Mouse (Mus musculus) liver, embryonic 14.5 days (tissue): ENCODE results near the gene Fam43b. TPM values are rescaled to one million over a fixed set of nuclear protein-coding genes. Genes with fewer than 3 reads are reported as not detected.

ENCODE experiments used
- ATAC-seq: fragments of 200-750 bp; cut with Nextera tagmentation; 2 replicates; pipeline ENCODE4 v1.8.0; 2017; ENCODE audit warnings: moderate number of reproducible peaks, mild to moderate bottlenecking, moderate library complexity; ENCODE audit not compliant: insufficient read depth
- DNase-seq, 3 experiments: peaks; one replicate each; pipeline ENCODE4 v3.0.0-alpha.2; 2012 to 2013; ENCODE audit warnings: low read depth in 3 of 3, low spot score in 3 of 3
- H3K27ac ChIP-seq: fragments of 300-500 bp; sonication (generic); 2 replicates; pipeline ENCODE4 v1.5.1; 2014; ENCODE audit warnings: moderate library complexity, mild to moderate bottlenecking, control low read depth, inconsistent platforms
- H3K27me3 ChIP-seq: fragments of 300-500 bp; sonication (generic); 2 replicates; pipeline ENCODE4 v1.6.1; 2014; ENCODE audit warnings: mild to moderate bottlenecking, low read length, moderate library complexity; ENCODE audit not compliant: control insufficient read depth, insufficient read depth
- H3K36me3 ChIP-seq: fragments of 300-500 bp; sonication (generic); replicated peaks from 2 replicates; pipeline ENCODE4 v1.6.1; 2014; ENCODE audit warnings: low read depth; ENCODE audit not compliant: control insufficient read depth, insufficient read depth
- H3K4me1 ChIP-seq, 2 experiments: fragments of 200-500 bp in 1 of 2; fragments of 300-500 bp in 1 of 2; sonication (generic) in 1 of 2; replicated peaks; 2 replicates each; pipeline ENCODE4 v1.6.1; 2012 to 2014; ENCODE audit warnings: antibody characterized with exemption in 1 of 2, inconsistent platforms in 1 of 2, low read length in 1 of 2; ENCODE audit not compliant: control insufficient read depth in 2 of 2, insufficient read depth in 2 of 2
- H3K4me2 ChIP-seq: fragments of 300-500 bp; sonication (generic); 2 replicates; pipeline ENCODE4 v1.6.1; 2014; ENCODE audit warnings: low read depth, mild to moderate bottlenecking, control low read depth, moderate library complexity
- H3K4me3 ChIP-seq, 2 experiments: fragments of 200-500 bp in 1 of 2; fragments of 300-500 bp in 1 of 2; sonication (generic) in 1 of 2; 2 replicates each; pipeline ENCODE4 v1.5.1; 2012 to 2014; ENCODE audit warnings: low read depth in 2 of 2, low read length in 2 of 2, mild to moderate bottlenecking in 2 of 2, control low read depth in 1 of 2, inconsistent platforms in 1 of 2, moderate library complexity in 1 of 2; ENCODE audit not compliant: insufficient read depth in 1 of 2
- H3K9ac ChIP-seq: fragments of 300-500 bp; sonication (generic); replicated peaks from 2 replicates; pipeline ENCODE4 v1.6.1; 2014; ENCODE audit warnings: mild to moderate bottlenecking, control low read depth, moderate library complexity
- H3K9me3 ChIP-seq: fragments of 300-500 bp; sonication (generic); 2 replicates; pipeline ENCODE4 v1.6.1; 2016; ENCODE audit warnings: low read length, mixed read lengths; ENCODE audit not compliant: control insufficient read depth
- CTCF ChIP-seq: IDR thresholded peaks from 2 replicates; pipeline ENCODE4 v1.5.1; 2016; ENCODE audit warnings: antibody characterized with exemption, low read depth, control low read depth
- EP300 ChIP-seq: IDR thresholded peaks from 2 replicates; pipeline ENCODE4 v1.6.1; 2016; ENCODE audit warnings: antibody characterized with exemption, low read depth
- WGBS: fragments of 180-500 bp; shearing (Covaris S2); extraction: QIAGEN DNeasy Blood & Tissue Kit; methylation state at CpG from one replicate; pipeline ENCODE4 v1.1.7; 2014; ENCODE audit not compliant: insufficient replicate concordance; 5-methylcytosine and 5-hydroxymethylcytosine counted together
- polyA plus RNA-seq, 2 experiments: library from polyadenylated mRNA; depleted of rRNA in 1 of 2; stranded (reverse) in 1 of 2; unstranded in 1 of 2; fragments of >200 nt; fragmentation: Nextera tagmentation in 1 of 2; extraction: Ambion mirVana in 1 of 2; gene quantifications; 2 replicates each; pipeline versions ENCODE4 v1.2.1 to v1.2.3; 2012 to 2014

Fam43b gene
- not detected in 2 replicates for polyA plus RNA-seq (2012; rRNA removed)
- not detected in 2 replicates for polyA plus RNA-seq (2014; fragmentation: Nextera tagmentation; extraction: Ambion mirVana)

DNA sequence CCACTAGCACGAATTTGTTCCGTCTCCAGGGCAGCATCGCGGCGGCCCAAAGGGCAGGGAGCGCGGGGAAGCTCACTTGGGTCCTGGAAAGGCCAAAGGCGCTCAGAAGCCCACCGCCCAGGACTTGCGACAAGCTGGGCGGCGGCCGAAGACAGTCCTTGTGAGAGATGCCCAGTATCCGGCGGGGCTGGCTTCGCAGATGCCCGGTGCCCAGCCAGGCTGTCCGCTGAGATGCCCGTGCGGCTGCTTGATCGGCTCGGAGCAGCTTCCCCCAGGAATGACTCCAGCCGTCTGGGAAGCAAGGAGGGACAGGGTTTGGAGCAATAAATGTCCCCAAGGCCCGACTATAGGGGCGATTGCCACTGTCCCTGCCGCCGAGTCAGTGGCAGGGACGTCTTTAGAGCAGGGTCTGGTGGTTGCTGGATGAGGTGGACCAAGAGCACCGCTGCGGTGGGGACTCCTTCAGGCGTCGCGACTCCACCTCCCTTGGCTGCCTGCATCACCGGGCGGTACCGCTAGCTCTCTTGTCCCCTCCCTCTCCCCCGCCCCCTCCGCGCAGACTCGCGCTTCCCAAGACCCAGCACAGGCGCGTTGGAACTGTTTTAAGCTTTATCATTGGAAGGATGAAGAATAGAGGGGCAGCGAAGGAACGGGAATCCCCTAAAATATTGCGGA lies at the start of gene Fam43b:
TSS of gene Fam43b (minus strand) at position 558 of the 675 bp plus-strand sequence.
- Histone ChIP-seq H3K27me3 (peaks cover 39% of the 10 kb centered on the region), H3K4me1 (no peaks in the 10 kb centered on the region), H3K27ac (no peak within 1 kb of the TSS), H3K36me3 (no peaks in the 10 kb centered on the region), H3K4me3 (no peak within 1 kb of the TSS), H3K9me3 (no peaks in the 10 kb centered on the region), H3K4me2 (no peak within 1 kb of the TSS), H3K9ac (no peak within 1 kb of the TSS)
- ATAC-seq (no peak), DNase-seq (no peak)
- 2% methylated on average over 46 of the region's 46 CpGs for WGBS
- TF ChIP-seq CTCF (no peak), EP300 (no peak)

GRCm38 (mm10) chr4:138444941-138445340 lies 48.6 kb upstream of the Fam43b start:
- H3K9me3 ChIP-seq: no peaks in the 10 kb centered on the region
- H3K36me3 ChIP-seq: peaks cover 6% of the 10 kb centered on the region
- TF ChIP-seq EP300 (no peak), CTCF (no peak)
- H3K27ac ChIP-seq: no peak overlapping the region
- no peaks in the 10 kb centered on the region for H3K4me1 ChIP-seq
- H3K4me2 ChIP-seq: no peak overlapping the region
- WGBS: 26% methylated on average over 5 of the region's 5 CpGs
- ATAC-seq: no peak
- H3K9ac ChIP-seq: no peak overlapping the region
- H3K27me3 ChIP-seq: no peaks in the 10 kb centered on the region; the same call in 1 of the 2 replicates
- H3K4me3 ChIP-seq: no peak overlapping the region
- no peak for DNase-seq

DNA sequence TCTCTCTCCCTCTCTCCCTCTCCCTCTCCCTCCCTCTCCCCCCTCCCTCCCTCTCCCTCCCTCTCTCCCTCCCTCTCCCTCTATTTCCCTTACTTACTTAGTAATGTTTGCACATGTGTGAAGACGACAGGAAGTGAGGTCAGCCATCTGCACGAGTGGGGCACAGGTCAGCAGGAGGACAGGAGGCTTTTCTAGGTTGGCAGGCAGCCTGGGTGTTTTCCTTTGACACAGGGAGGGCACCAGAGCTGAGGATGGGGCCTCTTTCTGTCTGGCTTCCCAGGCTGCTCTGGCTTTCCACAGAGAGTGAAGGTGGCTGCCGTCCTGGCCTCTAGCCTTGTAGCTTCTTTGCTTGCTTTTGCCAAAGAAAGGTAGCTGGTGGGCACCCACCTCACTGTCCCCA lies 43.7 kb upstream of the Fam43b start:
- no peak for ATAC-seq
- no peaks in the 10 kb centered on the region for H3K9me3 ChIP-seq
- WGBS: 60% methylated on average over 3 of the region's 3 CpGs
- H3K36me3 ChIP-seq: peaks cover 14% of the 10 kb centered on the region
- H3K9ac ChIP-seq: no peak overlapping the region
- H3K4me3 ChIP-seq: no peak overlapping the region
- TF ChIP-seq CTCF (no peak), EP300 (no peak)
- no peaks in the 10 kb centered on the region for H3K27me3 ChIP-seq
- no peak overlapping the region for H3K27ac ChIP-seq
- no peak overlapping the region for H3K4me2 ChIP-seq
- no peak for DNase-seq
- H3K4me1 ChIP-seq: peaks cover 4 to 6% of the 10 kb centered on the region in 2 experiments; a peak in 3 of 4 replicates

GRCm38 (mm10) chr4:138434347-138435316 lies 38.3 kb upstream of the Fam43b start, which contains the start of gene Mul1:
Mul1 (plus strand) TSS chr4:138434671.
- peaks cover 8% of the 10 kb centered on the region for H3K36me3 ChIP-seq
- peak within 1 kb of the TSS; percentile 86 for H3K9ac ChIP-seq
- no peaks in the 10 kb centered on the region; the same call in 1 of the 2 replicates for H3K27me3 ChIP-seq
- WGBS: under 1% methylated on average over 64 of the region's 64 CpGs
- TF ChIP-seq CTCF (0 out of 2 replicates have a peak, but pooled peaks have one; percentile 4), EP300 (no peak)
- H3K9me3 ChIP-seq: no peaks in the 10 kb centered on the region
- H3K27ac ChIP-seq: peak within 1 kb of the TSS; percentile 44
- ATAC-seq: peak; percentile 95
- peak; percentile 79 to 85 (median 83) for DNase-seq
- peak within 1 kb of the TSS; percentile 89 to 98 for H3K4me3 ChIP-seq
- peak within 1 kb of the TSS; percentile 93 for H3K4me2 ChIP-seq
- peaks cover 4 to 9% of the 10 kb centered on the region in 2 experiments; a peak in 3 of 4 replicates for H3K4me1 ChIP-seq
